Mouse (Mus musculus): ENCODE results near the gene Ptch2.

Gene Ptch2

DNA sequence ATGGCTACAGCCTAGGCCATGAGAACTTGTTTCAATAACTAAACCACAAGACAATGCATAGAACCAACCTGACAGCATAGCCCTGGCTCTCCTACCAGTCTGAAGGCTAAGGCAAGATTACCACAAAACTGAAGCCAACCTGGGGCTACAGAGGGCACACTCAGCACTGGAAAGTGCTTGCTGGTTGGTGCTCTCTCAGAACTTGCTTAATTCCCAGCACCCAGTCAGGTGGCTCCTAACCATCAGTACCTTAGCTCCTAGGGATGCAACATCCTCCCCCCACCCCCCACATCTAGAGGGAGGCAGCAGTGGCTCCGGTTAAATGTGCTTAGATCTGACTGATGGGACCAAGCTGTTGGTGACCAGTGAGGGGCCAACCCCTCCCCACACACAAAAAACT is 55.5 kb downstream of the Ptch2 start:
- no peak for DNase-seq (ENCODE audit: low read depth, low spot score)

DNA sequence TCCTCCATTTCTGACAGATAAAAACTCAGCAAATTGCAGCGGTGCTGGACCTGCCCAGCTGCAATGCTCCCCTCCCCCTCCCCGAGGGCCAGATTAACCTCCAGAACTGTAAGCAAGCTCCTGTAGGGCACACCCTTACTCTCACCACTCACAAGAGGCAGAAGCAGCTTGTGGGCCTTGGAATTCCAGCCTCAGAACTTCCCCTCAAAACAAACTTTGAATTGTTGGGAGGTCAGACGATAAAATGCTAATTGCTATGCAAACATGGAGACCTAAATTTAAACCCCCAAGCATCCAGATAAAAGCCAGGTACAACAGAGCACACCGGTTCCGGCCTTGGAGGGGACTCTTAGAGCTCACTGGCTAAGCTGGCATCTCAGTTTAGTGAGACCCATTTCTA is 56.8 kb downstream of the Ptch2 start:
- no peak for DNase-seq (ENCODE audit: low read depth, low spot score)

GRCm38 (mm10) chr4:117155020-117155791 is 59.3 kb downstream of the Ptch2 start:
- peak; percentile 32 for DNase-seq (ENCODE audit: low read depth, low spot score)

GRCm38 (mm10) chr4:117155792-117156355 is 60.0 kb downstream of the Ptch2 start, which contains the start of gene Rps8:
Gene Rps8, minus strand, starts transcription at chr4:117156243.
- peak; percentile 89 for DNase-seq (ENCODE audit: low read depth, low spot score)

DNA sequence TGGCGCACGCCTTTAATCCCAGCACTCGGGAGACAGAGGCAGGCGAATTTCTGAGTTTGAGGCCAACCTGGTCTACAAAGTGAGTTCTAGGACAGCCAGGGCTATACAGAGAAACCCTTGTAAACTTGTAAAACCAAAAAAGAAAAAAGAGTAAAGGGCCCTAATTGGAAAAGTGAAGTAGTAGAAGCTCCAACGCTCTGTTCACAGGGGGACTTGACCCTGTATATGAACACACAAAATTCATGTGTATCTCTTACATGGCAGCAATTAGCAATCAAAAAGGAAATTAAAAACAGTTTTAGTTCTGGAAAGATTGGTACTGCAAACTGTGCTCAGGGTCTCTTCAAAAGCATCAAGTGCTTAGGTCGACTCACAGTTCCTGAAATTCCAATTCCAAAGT is 60.5 kb downstream of the Ptch2 start:
- DNase-seq (ENCODE audit: low read depth, low spot score), result no peak

DNA sequence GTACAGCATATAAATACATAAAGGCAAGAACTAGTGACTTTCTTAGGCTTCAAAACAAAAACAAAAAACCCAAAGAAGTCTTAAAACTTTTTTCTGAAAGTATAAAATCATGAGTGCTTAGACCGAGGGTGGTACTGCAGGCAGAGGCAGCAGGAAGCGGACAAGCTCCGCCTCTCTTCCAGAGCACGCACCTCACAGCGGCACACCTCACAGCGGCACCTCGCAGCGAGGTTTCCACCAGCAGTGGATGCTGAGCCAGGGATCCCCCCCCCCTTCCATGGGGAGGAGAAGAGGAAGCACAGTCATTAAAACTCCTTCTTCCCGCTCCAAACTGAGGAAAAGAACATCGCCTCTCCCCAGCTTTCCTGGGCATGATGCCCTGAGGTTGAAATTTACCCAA is 63.8 kb downstream of the Ptch2 start:
- no peak for DNase-seq (ENCODE audit: low read depth, low spot score)

DNA sequence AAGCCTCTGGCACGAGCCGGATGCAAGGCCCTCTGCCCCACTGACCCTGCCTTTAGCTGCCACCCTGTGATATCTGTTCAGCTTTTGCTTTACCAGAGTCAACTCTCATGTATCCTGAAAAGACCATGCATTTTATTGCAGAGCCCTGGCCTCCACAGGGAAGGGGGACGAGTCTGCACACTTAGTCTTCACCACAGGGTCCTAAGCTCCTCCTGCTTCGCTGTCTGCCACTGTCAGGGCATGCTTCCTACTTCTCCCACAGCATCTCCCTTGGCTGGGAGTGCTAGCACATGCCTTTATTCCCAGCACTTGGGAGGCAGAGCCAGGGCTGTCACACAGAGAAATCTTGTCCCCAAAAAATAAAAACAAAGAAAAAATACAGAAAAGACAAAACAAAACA is 65.3 kb downstream of the Ptch2 start:
- no peak for DNase-seq (ENCODE audit: low read depth, low spot score)
